Mouse (Mus musculus): ENCODE data around the gene Doc2a. TPM values are rescaled to one million over a fixed set of nuclear protein-coding genes. Genes with fewer than 3 reads are reported as not detected.

Doc2a gene
- polyA plus RNA-seq, 1 experiment from 2014 or later: 0.29 TPM

DNA sequence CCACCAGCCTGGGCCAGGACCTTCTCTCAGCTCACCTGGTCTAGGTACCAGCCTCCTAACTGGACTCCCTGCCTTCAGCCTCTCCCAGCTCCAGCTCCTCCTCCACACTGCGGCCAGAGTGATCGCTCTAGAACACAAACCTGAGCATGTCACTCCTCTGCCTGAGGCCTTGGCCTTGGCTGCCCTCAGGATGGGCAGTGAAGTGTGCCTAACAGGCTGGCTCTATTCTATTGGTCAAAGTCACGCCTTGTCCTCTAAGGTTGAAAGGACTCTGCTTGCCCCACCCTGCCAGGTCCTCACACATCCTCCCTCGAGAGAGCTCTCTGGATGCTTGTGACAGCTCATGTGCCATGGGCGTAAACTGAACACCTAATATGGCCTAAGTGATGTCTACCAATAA lies 6.2 kb downstream of the Doc2a start:
- no peak overlapping the region for H3K4me3 ChIP-seq (replicated peaks)
- peaks cover 70% of the 10 kb centered on the region for H3K36me3 ChIP-seq
- no peaks in the 10 kb centered on the region for H3K9me3 ChIP-seq (replicated peaks)
- no peak overlapping the region for H3K4me2 ChIP-seq
- H3K4me1 ChIP-seq (replicated peaks): peaks cover 4% of the 10 kb centered on the region; the same call in 1 of the 2 replicates
- no peak overlapping the region for H3K9ac ChIP-seq
- DNase-seq (no peak), ATAC-seq (ENCODE audit: low read depth) (no peak)
- no peak overlapping the region for H3K27ac ChIP-seq
- H3K27me3 ChIP-seq: peaks cover 28% of the 10 kb centered on the region
- WGBS (ENCODE audit: insufficient replicate concordance): 76% methylated on average over 5 of the region's 5 CpGs

DNA sequence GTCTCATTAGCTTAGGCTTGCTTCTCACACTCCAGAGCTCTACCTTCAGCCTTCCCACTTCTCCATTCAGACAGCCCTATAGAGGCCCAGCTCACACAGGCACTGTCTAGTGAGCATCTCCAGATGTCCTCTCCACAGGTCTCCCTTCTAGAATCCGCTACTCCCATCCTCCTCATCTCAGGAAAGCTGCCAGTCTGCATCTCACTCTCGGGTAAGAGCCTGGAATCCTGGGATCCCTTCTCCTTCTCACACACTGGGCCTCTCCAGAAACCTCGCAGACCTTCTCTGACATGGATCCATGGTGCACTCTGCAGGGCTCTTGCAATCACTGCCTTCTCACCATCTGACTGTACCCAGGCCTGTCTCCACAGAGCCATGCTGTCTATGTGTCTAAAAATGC lies 8.4 kb downstream of the Doc2a start:
- Histone ChIP-seq H3K9me3 (replicated peaks) (no peaks in the 10 kb centered on the region), H3K4me1 (replicated peaks) (peaks cover 9% of the 10 kb centered on the region), H3K4me2 (no peak overlapping the region), H3K9ac (no peak overlapping the region), H3K27me3 (peaks cover 6% of the 10 kb centered on the region; the same call in 1 of the 2 replicates), H3K36me3 (peaks cover 88% of the 10 kb centered on the region), H3K27ac (no peak overlapping the region), H3K4me3 (replicated peaks) (no peak overlapping the region)
- WGBS (ENCODE audit: insufficient replicate concordance): 84% methylated on average over 3 of the region's 3 CpGs
- ATAC-seq (ENCODE audit: low read depth): no peak
- no peak for DNase-seq

DNA sequence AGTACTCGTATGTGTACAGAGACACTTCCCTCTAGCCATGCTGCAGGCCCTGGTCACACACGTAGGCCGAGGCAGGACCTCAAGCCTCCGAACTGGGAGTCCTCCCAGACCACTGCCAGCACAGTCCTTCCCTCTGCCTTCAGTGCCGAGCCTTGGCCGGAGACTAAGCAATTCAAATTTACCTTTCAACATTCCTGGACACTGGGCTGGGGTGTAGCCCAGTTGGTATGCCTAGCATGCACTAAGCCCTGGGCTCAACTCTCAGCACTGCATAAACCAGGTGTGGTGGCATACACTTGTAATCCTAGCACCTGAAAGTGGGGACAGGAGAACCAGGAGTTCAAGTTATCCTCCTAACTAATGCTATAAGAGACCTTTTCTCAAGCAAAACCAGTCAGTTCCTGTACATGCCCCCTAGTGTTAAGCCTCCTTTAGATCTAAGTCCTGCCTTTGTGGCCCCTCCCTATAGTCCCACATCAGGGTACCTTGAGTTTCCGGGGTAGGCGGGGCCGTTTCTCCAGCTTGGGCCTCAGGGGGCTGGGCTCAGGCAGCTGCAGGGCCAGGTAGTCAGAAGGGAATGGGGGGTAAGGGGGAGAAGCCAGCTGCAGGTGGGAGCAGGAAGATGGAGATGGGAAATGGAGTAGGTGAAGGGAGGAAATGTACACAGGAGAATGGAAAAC lies 9.7 kb downstream of the Doc2a start:
- H3K36me3 ChIP-seq: peaks cover 84% of the 10 kb centered on the region
- H3K4me3 ChIP-seq (replicated peaks): no peak overlapping the region
- ATAC-seq (ENCODE audit: low read depth) (no peak), DNase-seq (no peak)
- no peak overlapping the region for H3K4me2 ChIP-seq
- no peaks in the 10 kb centered on the region for H3K9me3 ChIP-seq (replicated peaks)
- H3K4me1 ChIP-seq (replicated peaks): peaks cover 17% of the 10 kb centered on the region
- no peak overlapping the region for H3K9ac ChIP-seq
- 74% methylated on average over 9 of the region's 9 CpGs for WGBS (ENCODE audit: insufficient replicate concordance)
- H3K27ac ChIP-seq: no peak overlapping the region
- H3K27me3 ChIP-seq: no peaks in the 10 kb centered on the region

DNA sequence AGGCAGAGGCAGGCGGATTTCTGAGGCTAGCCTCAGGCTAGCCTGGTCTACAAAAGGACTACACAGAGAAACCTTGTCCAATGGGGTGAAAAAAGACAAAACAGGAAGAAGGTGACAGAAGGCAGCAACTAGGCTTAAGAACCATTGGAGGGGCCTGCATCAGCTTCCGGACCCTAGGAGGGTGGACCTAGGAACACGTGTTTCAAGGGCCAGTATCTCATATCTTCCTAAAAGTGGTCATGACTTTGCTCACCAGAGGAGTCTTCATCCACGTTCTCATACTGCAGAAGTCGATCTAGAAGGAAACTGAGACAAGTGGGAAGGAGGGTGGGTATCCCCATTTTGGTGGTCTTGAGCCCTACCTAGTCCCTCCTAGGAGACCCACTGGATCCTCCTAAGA lies 13.8 kb downstream of the Doc2a start:
- Histone ChIP-seq H3K27ac (peak overlapping the region; percentile 79), H3K9me3 (replicated peaks) (no peaks in the 10 kb centered on the region), H3K27me3 (no peaks in the 10 kb centered on the region), H3K36me3 (peaks cover 68% of the 10 kb centered on the region), H3K4me3 (replicated peaks) (peak overlapping the region; percentile 77), H3K4me1 (replicated peaks) (peaks cover 45% of the 10 kb centered on the region), H3K9ac (peak overlapping the region; percentile 88), H3K4me2 (peak overlapping the region; percentile 94)
- DNase-seq: no peak
- no peak for ATAC-seq (ENCODE audit: low read depth)
- 26% methylated on average over 5 of the region's 5 CpGs for WGBS (ENCODE audit: insufficient replicate concordance)

DNA sequence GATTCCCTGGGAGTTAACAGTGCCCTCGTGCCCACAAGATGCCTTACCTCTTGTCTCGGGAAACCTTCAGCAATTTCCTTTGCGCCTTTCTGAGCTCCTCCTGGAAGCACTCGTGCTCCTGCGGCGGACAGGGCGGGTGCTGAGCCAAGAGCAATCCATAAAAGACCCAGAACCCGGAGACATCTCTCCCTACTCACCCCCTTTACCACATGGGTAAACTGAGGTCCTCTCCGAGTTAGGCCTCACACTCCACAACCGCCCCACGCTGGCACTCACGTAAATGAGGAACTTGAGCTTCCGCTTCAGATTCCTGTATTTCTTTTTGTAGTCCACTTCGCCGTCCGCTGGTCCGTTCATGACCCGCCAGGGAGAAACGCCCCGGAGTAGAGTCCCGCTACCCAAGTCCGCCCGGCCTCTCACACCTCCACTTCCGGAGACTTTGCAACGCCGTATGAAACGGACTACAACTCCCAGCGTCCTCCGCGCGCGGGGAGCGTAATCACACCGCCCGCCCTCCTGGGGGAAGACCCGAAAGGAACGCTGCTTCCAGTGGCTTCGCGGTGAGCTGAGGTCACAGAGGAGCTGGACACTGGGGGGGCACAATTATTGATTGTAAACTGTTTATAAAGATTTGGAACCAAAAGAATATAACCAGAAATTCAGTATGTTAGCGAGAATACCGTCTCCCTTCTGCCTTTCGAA lies 14.4 kb downstream of the Doc2a start, which contains the start of gene Hirip3:
Hirip3 (plus strand) TSS at position 544 of the 702 bp plus-strand sequence.
- Histone ChIP-seq H3K27ac (peak within 1 kb of the TSS; percentile 79), H3K4me3 (replicated peaks) (peak within 1 kb of the TSS; percentile 77), H3K36me3 (peaks cover 68% of the 10 kb centered on the region), H3K27me3 (no peaks in the 10 kb centered on the region), H3K9ac (peak within 1 kb of the TSS; percentile 88), H3K4me2 (peak within 1 kb of the TSS; percentile 94), H3K9me3 (replicated peaks) (no peaks in the 10 kb centered on the region), H3K4me1 (replicated peaks) (peaks cover 45% of the 10 kb centered on the region)
- ATAC-seq (ENCODE audit: low read depth) (peak; percentile 93), DNase-seq (peak; percentile 94)
- WGBS (ENCODE audit: insufficient replicate concordance): 1% methylated on average over 42 of the region's 42 CpGs

DNA sequence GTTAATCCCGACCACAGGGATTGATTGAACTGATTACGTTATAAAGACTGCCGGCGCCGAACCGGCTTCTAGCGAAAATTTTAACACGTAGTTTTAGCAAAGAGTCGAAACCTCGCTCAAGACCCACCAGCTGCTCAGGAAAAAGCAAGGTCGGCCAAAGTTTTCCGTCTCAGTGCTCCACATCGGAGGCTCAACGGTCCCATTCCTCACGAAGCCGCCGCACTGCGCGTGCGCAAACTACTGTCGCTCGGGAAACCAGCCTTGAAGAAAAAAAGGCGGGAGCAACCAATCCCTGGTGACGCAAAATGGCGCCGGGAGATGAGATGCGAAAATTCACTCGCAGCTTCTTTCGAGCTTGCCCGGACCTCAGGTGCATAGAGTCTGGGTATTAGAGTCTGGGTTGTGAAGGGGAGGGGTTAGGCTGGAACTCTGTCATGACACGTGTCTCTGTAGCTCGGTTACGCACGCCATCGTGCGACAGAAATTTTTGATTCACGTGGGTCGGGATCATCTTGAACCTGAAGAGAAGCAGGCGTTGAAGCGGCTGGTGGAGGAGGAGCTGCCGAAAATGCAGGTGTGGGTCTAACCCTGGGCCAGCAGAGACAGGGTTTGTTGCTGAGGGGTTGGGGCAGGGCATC lies 15.1 kb downstream of the Doc2a start, which contains the start of gene Ino80e:
Ino80e (minus strand) TSS at position 231 of the 638 bp plus-strand sequence.
- DNase-seq (peak; percentile 87), ATAC-seq (ENCODE audit: low read depth) (peak; percentile 63)
- H3K4me1 ChIP-seq (replicated peaks): peaks cover 45% of the 10 kb centered on the region
- no peaks in the 10 kb centered on the region for H3K27me3 ChIP-seq
- H3K27ac ChIP-seq: peak within 1 kb of the TSS; percentile 79
- H3K4me3 ChIP-seq (replicated peaks): peak within 1 kb of the TSS; percentile 77
- no peaks in the 10 kb centered on the region for H3K9me3 ChIP-seq (replicated peaks)
- under 1% methylated on average over 41 of the region's 41 CpGs for WGBS (ENCODE audit: insufficient replicate concordance)
- H3K4me2 ChIP-seq: peak within 1 kb of the TSS; percentile 94
- H3K36me3 ChIP-seq: peaks cover 68% of the 10 kb centered on the region
- H3K9ac ChIP-seq: peak within 1 kb of the TSS; percentile 88

DNA sequence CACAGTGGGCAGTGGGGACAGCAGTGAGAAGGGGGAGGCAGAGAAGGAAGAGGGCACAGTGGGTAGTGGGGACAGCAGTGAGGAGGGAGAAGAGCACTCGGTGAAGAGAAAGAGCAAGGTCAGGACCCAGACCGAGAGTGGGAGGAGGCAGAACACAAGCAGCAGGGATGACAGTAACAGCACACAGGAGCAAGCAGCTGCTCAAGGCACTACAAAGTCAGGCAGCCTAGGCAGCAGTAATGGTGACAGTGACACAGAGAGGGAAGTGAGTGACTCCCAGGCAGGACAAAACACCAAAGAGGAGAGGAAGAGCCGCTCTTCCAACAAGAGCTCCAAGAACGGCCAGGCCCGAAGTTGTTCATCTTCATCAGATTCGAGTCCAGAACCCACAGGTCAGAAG lies 16.6 kb downstream of the Doc2a start:
- 72% methylated on average over 6 of the region's 6 CpGs for WGBS (ENCODE audit: insufficient replicate concordance)
- ATAC-seq (ENCODE audit: low read depth): no peak

DNA sequence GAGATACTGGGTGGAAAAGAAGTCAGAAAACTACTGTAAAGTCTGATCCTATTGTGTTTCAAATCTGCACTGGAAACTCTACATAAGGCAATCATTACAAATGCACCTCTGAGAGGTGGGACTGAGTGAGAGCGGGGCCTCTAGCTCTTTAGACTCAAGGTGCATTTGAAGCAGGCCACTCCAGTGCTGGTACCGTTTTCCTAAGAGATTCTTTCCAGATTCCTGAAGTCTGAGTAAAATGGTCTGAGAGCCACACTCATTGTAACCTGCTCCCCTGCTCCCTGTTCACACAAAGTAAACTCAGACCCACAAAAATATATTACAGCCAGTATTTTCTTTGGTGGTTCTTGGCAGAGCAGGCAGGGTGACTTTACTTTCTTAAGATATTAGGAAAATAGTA lies 20.3 kb downstream of the Doc2a start:
- Histone ChIP-seq H3K4me3 (replicated peaks) (no peak overlapping the region), H3K27me3 (no peaks in the 10 kb centered on the region), H3K27ac (no peak overlapping the region), H3K4me1 (replicated peaks) (peaks cover 26% of the 10 kb centered on the region), H3K36me3 (peaks cover 90% of the 10 kb centered on the region), H3K9me3 (replicated peaks) (no peaks in the 10 kb centered on the region), H3K9ac (no peak overlapping the region), H3K4me2 (no peak overlapping the region)
- DNase-seq (no peak), ATAC-seq (ENCODE audit: low read depth) (no peak)
- WGBS (ENCODE audit: insufficient replicate concordance): 86% methylated on average over 2 of the region's 2 CpGs

More for the DNA sequence above, 16.6 kb downstream of the Doc2a start:
- no peak for DNase-seq
- peaks cover 45% of the 10 kb centered on the region for H3K4me1 ChIP-seq (replicated peaks)
- no peaks in the 10 kb centered on the region for H3K9me3 ChIP-seq (replicated peaks)
- peaks cover 68% of the 10 kb centered on the region for H3K36me3 ChIP-seq
- H3K9ac ChIP-seq: peak overlapping the region; percentile 82
- peak overlapping the region; percentile 94 for H3K4me2 ChIP-seq
- H3K27me3 ChIP-seq: no peaks in the 10 kb centered on the region
- H3K27ac ChIP-seq: peak overlapping the region; percentile 78
- H3K4me3 ChIP-seq (replicated peaks): peak overlapping the region; percentile 77

DNA sequence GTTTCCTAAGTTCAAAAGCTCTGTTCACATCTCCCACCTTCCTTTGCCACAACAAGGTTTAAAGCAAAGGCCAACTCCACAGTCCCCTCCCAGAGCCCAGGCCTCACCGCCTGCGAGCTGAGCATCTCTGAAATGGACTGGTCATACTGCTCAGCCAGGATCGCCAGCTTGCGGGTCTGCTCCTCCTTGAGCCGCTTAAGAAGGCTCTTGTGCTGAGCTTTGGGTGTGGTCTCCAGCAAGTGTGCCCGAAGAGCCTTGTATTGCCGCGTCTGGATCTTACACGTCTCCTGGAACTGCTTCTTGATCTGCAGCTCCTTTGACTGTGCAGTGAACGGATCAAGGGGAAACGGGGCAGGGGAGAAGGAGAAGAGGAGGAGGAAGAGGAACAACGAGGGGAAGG lies 20.8 kb downstream of the Doc2a start:
- WGBS (ENCODE audit: insufficient replicate concordance): 78% methylated on average over 12 of the region's 12 CpGs
- Histone ChIP-seq H3K4me2 (no peak overlapping the region), H3K27ac (no peak overlapping the region), H3K9me3 (replicated peaks) (no peaks in the 10 kb centered on the region), H3K36me3 (peaks cover 95% of the 10 kb centered on the region), H3K9ac (no peak overlapping the region), H3K4me3 (replicated peaks) (no peak overlapping the region), H3K27me3 (no peaks in the 10 kb centered on the region), H3K4me1 (replicated peaks) (peaks cover 21% of the 10 kb centered on the region)
- DNase-seq (no peak), ATAC-seq (ENCODE audit: low read depth) (no peak)

DNA sequence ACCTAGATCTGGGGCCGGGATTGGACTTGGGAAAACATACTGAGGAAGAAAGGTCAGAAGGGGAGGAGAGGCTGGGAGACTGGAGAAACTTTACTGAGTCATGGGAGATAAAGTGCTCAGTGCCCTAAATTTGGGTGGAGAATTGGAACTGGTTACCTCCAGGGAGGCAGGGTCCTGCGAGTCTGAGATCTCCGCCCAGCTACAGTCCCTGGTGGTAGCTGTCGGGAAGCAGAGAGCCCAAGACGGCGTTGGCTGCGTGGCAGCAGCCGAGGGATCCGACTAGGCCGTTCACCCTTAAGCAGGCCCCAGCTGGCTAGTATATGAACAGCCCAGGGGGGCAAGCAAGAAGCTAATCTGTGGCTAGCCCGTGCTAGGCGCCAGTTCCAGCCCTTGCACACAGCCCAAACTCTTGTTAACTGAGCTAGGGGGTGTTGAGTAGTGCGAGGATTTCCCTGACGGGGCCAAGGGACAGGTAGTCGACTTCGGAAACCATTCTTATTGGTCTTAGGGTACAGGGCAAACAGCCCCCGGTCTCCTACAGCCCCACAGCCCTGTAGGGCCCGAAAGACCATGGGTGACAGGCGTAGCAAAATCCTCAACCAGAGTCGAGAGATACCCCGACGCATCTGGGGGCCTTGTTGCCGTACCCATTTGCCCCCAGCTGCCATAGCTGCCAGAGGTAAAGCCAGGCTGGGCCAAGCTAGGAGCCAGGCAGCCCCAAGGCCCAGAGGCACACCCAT lies 22.7 kb downstream of the Doc2a start:
- Histone ChIP-seq H3K27me3 (no peaks in the 10 kb centered on the region), H3K4me3 (replicated peaks) (no peak overlapping the region), H3K4me1 (replicated peaks) (0 out of 2 replicates have a peak, but pooled peaks cover 3% of the 10 kb centered on the region), H3K9me3 (replicated peaks) (no peaks in the 10 kb centered on the region), H3K4me2 (no peak overlapping the region), H3K9ac (no peak overlapping the region), H3K27ac (no peak overlapping the region), H3K36me3 (peaks cover 100% of the 10 kb centered on the region)
- no peak for ATAC-seq (ENCODE audit: low read depth)
- DNase-seq: no peak
- WGBS (ENCODE audit: insufficient replicate concordance): 88% methylated on average over 23 of the region's 23 CpGs

DNA sequence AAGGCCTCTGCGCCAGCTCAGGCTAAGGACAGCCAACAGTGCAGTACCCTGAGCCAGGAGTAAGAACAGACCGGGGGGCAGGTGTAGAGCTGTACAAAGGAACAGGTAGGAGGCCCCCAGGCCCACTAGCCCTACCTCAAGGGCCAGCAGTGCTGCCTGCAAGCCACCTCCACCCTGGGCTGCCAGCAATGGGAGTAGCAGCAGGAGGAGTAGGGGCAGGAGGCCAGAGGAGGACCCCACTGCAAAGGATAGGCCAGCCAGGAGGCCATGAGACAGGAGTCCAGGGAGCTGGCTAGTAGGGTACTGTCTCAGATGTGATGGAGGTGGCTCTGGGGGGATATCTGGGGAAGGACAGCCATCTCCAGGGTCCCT lies 23.3 kb downstream of the Doc2a start:
- Histone ChIP-seq H3K27me3 (no peaks in the 10 kb centered on the region), H3K9me3 (replicated peaks) (no peaks in the 10 kb centered on the region), H3K9ac (no peak overlapping the region), H3K4me1 (replicated peaks) (0 out of 2 replicates have a peak, but pooled peaks cover 6% of the 10 kb centered on the region), H3K27ac (no peak overlapping the region), H3K4me3 (replicated peaks) (no peak overlapping the region), H3K36me3 (peaks cover 100% of the 10 kb centered on the region), H3K4me2 (no peak overlapping the region)
- ATAC-seq (ENCODE audit: low read depth): no peak
- DNase-seq: no peak
- 82% methylated on average over 2 of the region's 2 CpGs for WGBS (ENCODE audit: insufficient replicate concordance)

Data from liver, embryonic 13.5 days (tissue).